Mouse (Mus musculus) cerebellum, adult (tissue): ENCODE results near the gene Nipsnap1.

Experiments
- ATAC-seq: cut with Nextera tagmentation; 2 replicates; pipeline ENCODE4 v1.9.2; 2017; ENCODE audit warnings: mild to moderate bottlenecking, moderate library complexity, mixed read lengths; ENCODE audit not compliant: insufficient number of reproducible peaks, low FRiP score, low TSS enrichment

The Nipsnap1 gene

GRCm38 (mm10) chr11:4862730-4863129 lies 11.0 kb upstream of the Nipsnap1 start:
- ATAC-seq: no peak

- ATAC-seq: no peak; the same call in 1 of the 2 replicates
Observed at GRCm38 (mm10) chr11:4865645-4866251, 8.0 kb upstream of the Nipsnap1 start.

- no peak; the same call in 1 of the 2 replicates for ATAC-seq
Observed at GRCm38 (mm10) chr11:4874551-4874950, 800 bp downstream of the Nipsnap1 start.

- ATAC-seq: no peak
Observed at GRCm38 (mm10) chr11:4881087-4881486, 7.3 kb downstream of the Nipsnap1 start.

GRCm38 (mm10) chr11:4882892-4883627 lies 9.3 kb downstream of the Nipsnap1 start:
- ATAC-seq: no peak

GRCm38 (mm10) chr11:4885385-4885903 lies 11.7 kb downstream of the Nipsnap1 start:
- no peak for ATAC-seq

GRCm38 (mm10) chr11:4886987-4887386 lies 13.2 kb downstream of the Nipsnap1 start:
- ATAC-seq: no peak

GRCm38 (mm10) chr11:4894848-4895816 lies 21.4 kb downstream of the Nipsnap1 start, which contains the start of gene Thoc5:
TSS of gene Thoc5 (plus strand) at chr11:4895320.
- peak; percentile 92 for ATAC-seq

GRCm38 (mm10) chr11:4900437-4900836 lies 26.7 kb downstream of the Nipsnap1 start:
- no peak for ATAC-seq

- ATAC-seq: no peak
Observed at GRCm38 (mm10) chr11:4901956-4902355, 28.2 kb downstream of the Nipsnap1 start.

- ATAC-seq: no peak
Observed at GRCm38 (mm10) chr11:4906231-4906630, 32.5 kb downstream of the Nipsnap1 start.

- no peak for ATAC-seq
Observed at GRCm38 (mm10) chr11:4916068-4916467, 42.3 kb downstream of the Nipsnap1 start.

- no peak; the same call in 1 of the 2 replicates for ATAC-seq
Observed at GRCm38 (mm10) chr11:4921281-4921680, 47.5 kb downstream of the Nipsnap1 start.

- no peak for ATAC-seq
Observed at GRCm38 (mm10) chr11:4921751-4922150, 48.0 kb downstream of the Nipsnap1 start.

GRCm38 (mm10) chr11:4927224-4927623 lies 53.5 kb downstream of the Nipsnap1 start:
- ATAC-seq: no peak

GRCm38 (mm10) chr11:4931009-4931601 lies 57.4 kb downstream of the Nipsnap1 start:
- no peak for ATAC-seq

- no peak for ATAC-seq
Observed at GRCm38 (mm10) chr11:4936243-4936642, 62.5 kb downstream of the Nipsnap1 start.
